Mouse (Mus musculus): ENCODE measurements around the gene Eif4a2.

Eif4a2 gene

DNA sequence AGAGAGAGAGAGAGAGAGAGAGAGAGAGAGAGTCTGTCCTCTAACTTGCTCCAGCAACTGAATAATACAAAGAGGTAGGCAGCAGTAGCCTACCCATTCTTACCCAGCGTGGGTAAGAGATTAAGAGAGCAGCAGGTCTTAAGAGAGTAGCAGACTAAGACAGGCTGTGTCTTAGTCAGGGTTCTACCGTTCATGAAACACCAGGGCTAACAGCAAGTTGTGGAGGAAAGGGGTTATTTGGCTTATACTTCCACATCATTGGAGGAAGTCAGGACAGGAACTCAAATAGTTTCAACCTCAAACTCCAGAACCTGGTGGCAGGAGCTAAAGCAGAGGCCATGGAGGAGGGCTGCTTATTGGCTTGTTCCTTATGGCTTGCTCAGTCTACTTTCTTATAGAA is 3.4 kb upstream of the Eif4a2 start:
- no peak for DNase-seq (ENCODE audit: low spot score)

DNA sequence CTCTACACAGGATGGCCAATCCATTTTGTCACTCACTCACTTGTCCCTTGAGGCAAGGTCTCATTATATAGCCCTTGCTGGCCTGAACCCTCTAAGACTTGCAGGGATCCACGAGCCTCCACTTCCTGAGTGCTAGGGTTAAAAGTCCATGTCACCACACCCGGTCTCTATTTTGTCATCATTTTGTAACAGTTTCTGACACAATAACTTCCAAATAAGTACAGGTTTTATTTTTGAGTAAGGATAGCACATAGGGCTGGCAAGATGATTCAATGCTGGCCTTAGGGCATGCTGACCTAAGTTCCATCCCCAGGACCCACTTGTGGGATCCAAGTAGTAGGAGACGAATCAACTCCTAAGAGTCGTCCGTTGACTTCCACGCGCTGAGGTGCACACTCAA is 1.1 kb upstream of the Eif4a2 start:
- no peak for DNase-seq (ENCODE audit: low spot score)

DNA sequence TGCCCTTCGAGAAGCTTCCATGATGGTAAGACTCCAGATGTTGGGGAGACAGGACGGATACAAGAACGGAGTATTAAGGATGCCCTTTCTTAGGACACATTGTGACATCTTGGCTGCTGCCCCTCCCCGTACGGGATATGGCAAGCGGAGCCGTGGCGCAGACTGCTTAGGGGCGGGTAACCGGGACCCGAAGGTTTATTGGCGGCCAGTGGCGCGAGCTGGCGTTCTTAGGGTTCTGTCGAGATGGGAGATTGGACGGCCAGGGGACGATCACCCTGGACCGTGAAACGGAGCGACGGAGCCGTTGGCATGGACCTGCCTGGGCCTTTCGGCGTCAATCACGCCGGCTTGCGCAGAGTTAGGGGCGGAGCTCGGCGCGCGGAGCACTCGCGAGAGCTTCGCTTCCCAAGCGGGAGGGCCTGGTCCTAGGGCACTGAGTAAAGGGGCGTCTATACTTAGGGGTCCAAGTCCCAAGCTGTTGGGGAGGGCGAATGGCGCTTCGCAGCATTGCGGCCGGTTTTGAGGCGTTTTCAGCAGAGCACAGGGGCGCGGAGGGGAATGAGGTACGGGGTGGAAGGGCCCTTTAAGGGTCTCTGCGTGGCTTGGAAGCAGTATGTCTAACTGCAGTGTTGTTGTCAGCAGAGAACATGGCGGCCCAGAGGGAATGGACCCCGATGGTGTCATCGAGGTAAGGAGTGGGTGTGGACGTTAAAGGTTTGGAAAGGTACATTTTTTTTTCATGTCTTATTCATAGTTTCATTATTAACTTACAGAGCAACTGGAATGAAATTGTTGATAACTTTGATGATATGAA is 909 bp downstream of the Eif4a2 start:
- peak; percentile 52 for DNase-seq (ENCODE audit: low spot score)

DNA sequence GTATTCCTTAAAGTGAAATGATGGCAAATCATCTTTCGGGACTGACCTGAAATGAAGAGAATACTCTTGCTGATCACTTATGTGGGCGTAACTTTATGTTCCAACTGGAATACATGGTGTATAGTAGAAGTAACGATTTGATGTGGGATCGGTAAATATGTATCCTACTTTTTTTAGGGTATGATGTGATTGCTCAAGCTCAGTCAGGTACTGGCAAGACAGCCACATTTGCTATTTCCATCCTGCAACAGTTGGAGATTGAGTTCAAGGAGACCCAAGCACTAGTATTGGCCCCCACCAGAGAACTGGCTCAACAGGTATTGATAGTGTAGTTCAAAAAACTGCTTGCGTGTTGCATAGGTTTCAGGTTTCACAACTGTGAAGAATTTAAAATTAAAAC is 1.7 kb downstream of the Eif4a2 start:
- DNase-seq (ENCODE audit: low spot score) = no peak

DNA sequence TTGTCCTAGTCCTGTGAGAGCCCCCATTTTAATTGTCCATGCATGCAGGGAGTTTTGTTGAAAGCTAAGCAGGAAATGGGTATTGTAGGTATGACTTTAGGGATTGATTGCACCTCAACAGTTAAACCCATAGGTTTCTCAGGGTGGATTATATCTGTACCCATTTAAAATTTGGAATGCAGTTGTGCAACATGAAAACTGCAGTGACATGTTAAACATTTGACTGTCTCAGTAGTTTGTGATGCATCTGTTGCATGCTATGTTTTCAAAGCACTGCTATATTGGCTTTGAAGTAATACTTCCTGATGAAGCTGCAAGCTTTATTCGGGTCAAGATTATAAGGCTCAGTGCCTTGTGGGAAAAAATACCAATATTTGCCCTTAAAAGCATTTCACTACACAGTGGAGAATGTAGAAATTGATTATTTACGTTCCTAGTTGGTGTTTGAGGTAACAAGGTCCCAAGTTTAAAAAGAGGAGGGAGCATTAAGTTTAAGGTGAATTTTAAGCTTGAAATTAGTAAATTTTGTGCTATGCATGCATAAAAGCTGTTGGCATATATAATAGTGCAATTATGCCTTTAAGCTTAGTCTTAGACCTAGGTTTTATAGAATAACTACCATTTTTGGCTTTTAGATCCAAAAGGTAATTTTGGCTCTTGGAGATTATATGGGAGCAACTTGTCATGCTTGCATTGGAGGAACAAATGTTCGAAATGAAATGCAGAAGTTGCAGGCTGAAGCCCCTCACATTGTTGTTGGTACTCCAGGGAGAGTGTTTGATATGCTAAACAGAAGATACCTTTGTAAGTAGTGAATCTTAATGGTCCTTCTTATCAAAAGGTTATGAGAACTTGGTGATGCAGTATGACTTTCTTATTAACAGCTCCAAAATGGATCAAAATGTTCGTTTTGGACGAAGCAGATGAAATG is 2.4 kb downstream of the Eif4a2 start:
- DNase-seq (ENCODE audit: low spot score) = no peak

DNA sequence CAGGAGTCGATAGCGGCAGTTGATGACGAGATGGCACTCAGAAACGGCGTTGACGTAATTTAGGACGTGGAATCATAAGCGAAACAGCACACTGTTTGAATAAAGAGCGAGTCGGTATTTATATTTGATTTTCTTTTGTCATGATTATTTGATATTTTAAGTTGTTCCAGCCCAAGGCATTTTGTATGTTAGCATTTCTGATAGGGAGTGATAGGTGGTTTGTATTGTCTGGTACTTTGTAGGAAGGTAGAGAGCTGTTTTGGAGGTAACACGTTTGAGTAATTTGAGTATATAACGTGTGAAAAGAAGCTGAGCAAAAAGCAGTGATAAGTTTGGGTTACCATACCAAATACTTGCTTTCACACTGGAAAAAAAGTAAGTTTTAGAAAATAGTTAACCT is 5.1 kb downstream of the Eif4a2 start:
- no peak for DNase-seq (ENCODE audit: low spot score)

- DNase-seq (ENCODE audit: low spot score) = no peak
These were observed 5.7 kb downstream of the Eif4a2 start for GRCm38 (mm10) chr16:23112861-23113435.

GRCm38 (mm10) chr16:23113903-23114302 is 6.7 kb downstream of the Eif4a2 start:
- no peak for DNase-seq (ENCODE audit: low spot score)

GRCm38 (mm10) chr16:23114339-23115171 is 7.3 kb downstream of the Eif4a2 start:
- DNase-seq (ENCODE audit: low spot score) = no peak

- no peak for DNase-seq (ENCODE audit: low spot score)
These were observed 8.2 kb downstream of the Eif4a2 start for GRCm38 (mm10) chr16:23115486-23115885.

GRCm38 (mm10) chr16:23117173-23117572 is 9.9 kb downstream of the Eif4a2 start:
- DNase-seq (ENCODE audit: low spot score) = no peak

DNA sequence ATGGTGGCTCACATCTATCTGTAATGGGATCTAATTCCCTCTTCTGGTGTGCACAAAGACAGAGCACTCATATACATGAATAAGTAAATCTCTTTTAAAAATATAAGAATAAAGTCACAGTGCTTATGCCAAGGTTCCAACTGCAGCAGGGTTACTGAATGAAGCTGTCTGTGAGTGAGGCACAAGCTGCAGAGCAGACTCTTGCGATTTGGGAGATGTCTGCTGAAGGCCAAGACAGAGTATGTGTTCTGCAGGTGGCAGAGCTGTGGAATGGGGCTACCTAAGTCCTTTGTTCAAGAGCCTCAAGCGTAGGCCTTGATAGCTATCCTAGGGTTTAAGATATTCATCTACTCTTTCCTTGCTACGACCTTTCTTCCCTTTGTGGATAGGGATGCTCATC is 15.2 kb downstream of the Eif4a2 start:
- DNase-seq (ENCODE audit: low spot score) = no peak

- DNase-seq (ENCODE audit: low spot score) = no peak
These were observed 15.9 kb downstream of the Eif4a2 start for GRCm38 (mm10) chr16:23123104-23123503.

DNA sequence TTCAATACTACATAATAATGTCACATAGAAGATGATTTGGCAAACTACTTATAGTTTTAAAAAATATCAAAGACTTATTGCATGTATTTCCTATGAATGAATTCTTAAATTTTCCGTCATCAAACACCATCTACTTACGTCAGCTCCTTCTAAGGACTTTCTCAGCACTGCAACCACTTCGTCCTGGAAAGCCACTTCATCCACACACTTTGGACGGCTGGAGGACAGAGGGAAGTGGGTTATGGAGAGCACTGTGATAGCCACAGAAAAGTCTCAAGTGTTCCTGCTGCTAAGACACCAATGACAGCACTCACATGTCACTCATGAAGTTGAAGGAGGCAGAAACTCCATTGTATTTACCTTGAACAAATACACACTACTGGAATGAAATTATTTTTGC is 17.2 kb downstream of the Eif4a2 start:
- no peak for DNase-seq (ENCODE audit: low spot score)

DNA sequence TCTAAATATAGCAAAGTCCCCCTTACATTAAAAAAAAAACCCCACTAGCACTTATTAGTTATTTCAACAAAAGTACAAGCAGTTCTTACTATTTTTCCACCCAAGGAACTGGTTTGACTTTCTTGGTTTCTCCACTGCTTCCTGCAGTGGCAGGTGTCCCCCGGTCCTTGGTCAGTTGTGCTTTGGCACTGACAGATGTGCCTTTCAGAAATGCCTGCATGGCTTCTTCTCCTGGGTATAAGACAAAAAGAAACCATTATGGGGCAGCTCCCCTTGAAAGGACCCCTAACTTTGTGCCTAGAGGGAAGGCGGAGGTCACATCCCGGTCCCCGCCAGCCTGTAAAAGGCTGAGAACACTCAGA is 20.0 kb downstream of the Eif4a2 start:
- no peak for DNase-seq (ENCODE audit: low spot score)

DNA sequence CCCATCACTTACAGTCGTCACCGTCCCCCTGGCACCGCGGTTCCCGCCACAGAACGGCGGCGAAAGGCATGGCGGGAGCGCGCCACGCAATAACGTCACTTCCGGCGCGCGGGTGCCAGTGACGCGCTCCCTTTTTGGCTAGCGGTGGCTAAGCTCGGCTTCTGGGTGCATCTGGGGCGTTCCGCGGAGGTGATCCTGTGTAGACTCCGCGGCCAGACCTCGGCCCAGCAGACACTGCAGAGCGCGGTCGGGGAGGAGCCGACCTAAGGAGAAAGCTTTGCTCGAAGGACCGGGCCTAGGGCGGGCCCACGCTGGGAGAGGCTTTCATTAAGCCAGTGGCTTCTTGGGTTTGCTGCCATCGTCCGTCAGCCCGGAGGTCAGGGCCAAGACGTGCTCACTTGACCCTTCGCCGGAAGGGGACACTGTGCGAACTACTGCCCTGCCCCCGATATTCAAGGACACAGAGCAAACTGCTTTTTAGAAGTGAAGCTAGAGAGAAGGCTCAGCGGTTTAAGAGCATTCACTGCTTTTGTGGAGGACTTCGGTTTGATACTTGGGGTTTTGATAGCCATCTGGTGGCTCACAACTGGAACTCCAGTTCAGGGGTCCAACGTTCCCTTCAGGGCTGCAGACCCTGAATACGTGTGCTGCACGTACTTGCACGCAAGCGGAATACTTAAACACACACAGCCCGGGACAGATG is 20.6 kb downstream of the Eif4a2 start, which contains the start of gene Rfc4:
Gene Rfc4 (minus strand): TSS at position 65 of the 703 bp plus-strand sequence.
- DNase-seq (ENCODE audit: low spot score) = peak; percentile 63

- no peak for DNase-seq (ENCODE audit: low spot score)
These were observed 23.1 kb downstream of the Eif4a2 start for GRCm38 (mm10) chr16:23130303-23130702.

GRCm38 (mm10) chr16:23132336-23132735 is 25.1 kb downstream of the Eif4a2 start:
- DNase-seq (ENCODE audit: low spot score) = no peak

DNA sequence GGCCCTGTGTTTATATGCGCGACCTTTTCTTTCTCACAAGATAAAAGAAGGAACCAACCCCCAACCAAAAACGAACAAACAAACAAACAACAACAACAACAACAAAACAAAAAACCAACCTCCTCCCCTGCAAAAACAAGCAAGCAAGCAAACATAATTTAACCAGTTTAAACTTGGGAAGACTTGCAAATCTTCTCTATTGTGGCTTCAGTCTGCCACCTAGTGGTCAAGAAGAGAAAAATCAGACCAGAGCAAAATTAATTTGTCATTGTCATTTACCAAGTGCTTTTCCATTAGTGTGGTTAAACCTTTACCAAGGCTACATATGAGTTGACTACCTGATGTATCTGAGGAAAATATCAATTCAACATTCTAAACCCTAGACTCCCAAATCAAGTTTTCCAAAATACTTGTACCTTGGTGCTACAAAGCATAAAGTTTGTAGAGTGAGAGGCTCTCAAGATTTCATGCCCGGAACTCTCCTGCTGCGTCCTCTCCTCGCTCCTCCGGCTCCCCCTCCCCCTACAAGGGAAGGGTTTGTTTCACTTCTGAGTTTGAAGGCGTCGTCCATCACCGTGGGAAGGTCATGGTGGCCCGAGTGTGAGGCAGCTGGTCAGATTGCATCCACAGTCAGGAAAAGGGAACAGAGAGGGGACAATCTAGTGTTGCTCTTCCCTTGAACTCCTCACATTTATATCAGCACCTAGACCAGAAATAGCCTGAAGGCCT is 28.3 kb downstream of the Eif4a2 start:
- DNase-seq (ENCODE audit: low spot score) = no peak

- DNase-seq (ENCODE audit: low spot score) = no peak
These were observed 29.2 kb downstream of the Eif4a2 start for GRCm38 (mm10) chr16:23136406-23136970.

Measured in urinary bladder, postnatal 10 days (tissue).